ENCODE assay signal across 27 mouse cellular contexts in the genomic region with DNA sequence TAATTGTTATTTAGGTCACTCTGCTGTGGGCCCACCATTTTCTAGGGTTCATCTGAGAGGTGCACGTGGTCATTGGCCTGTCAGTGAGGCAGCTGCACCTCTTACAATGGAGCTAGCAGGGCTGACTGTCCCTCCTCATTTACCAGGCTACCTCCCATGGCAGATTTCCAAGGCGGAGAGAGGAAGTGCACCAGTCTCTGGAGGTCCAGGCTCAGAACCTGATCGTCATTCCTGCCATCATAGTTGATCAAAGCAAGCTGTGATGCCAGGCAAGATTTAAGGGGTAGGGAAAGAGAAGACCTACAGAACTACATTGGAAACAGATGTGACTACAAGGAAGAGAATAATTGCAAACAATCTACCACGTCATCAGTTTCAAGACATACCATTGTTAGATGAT.
DNase-seq lines count a peak whose midpoint lies in the region; ATAC-seq lines count a peak whose summit lies in the region.
"Had no signal": no experiment of that assay in that cellular context is flagged by ENCODE, and none has a peak within 500 bp of the region (broad histone marks: within the 10 kb centered on the region; RNA-seq: fewer than 3 reads in every experiment).

No protein-coding gene starts in this region.

- DNase-seq in heart, adult 11 months: peak; percentile 59
- DNase-seq in heart, postnatal 25 days (ENCODE audit: low spot score): no peak
- DNase-seq in left cerebral cortex, postnatal 4 days: peak; percentile 66
- no peak for DNase-seq in left cerebral cortex, postnatal 36 days (ENCODE audit: low spot score in 2 of 2)
- DNase-seq in embryonic facial prominence, embryonic 11.5 days (ENCODE audit: low spot score): peak; percentile 65
- DNase-seq in gastrocnemius, postnatal 14 days: no peak
- no peak for DNase-seq in layer of hippocampus, adult 9-10 months (ENCODE audit: low spot score)
- DNase-seq: adrenal gland, postnatal 14 days; cerebellum, adult 11-12 months; cerebellum, adult 9-11 months; heart, postnatal 4 days; kidney, adult 9 months; kidney, postnatal 10 days; lung, embryonic 14.5 days; lung, postnatal 14 days; right cerebral cortex, postnatal 4 days; thymus, adult 2 months had no signal

- H3K4me2 ChIP-seq in embryonic facial prominence, embryonic 11.5 days (ENCODE audit: low read depth, low read length): no peak overlapping the region
- H3K4me2 ChIP-seq: heart, embryonic 11.5 days; hindbrain, embryonic 15.5 days; limb, embryonic 12.5 days; liver, embryonic 15.5 days; lung, embryonic 14.5 days; midbrain, embryonic 11.5 days had no signal

- no peak overlapping the region for H3K4me3 ChIP-seq in embryonic facial prominence, embryonic 11.5 days (ENCODE audit: low read depth, low read length)
- H3K4me3 ChIP-seq: erythroblast, embryonic 14.5 days; hindbrain, embryonic 15.5 days; limb, embryonic 12.5 days; liver, embryonic 15.5 days had no signal

- H3K9me3 ChIP-seq in embryonic facial prominence, embryonic 11.5 days (replicated peaks; ENCODE audit: control insufficient read depth, low read length): no peaks in the 10 kb centered on the region
- H3K9me3 ChIP-seq: hindbrain, embryonic 15.5 days; limb, embryonic 12.5 days; liver, embryonic 15.5 days had no signal

- no peaks in the 10 kb centered on the region for H3K27me3 ChIP-seq in embryonic facial prominence, embryonic 11.5 days (ENCODE audit: control insufficient read depth, insufficient read depth, low read length)
- H3K27me3 ChIP-seq: hindbrain, embryonic 15.5 days; limb, embryonic 12.5 days; liver, embryonic 15.5 days had no signal

- no peaks in the 10 kb centered on the region for H3K36me3 ChIP-seq in embryonic facial prominence, embryonic 11.5 days (replicated peaks; ENCODE audit: control insufficient read depth, insufficient read depth, low read depth, low read length)
- H3K36me3 ChIP-seq: hindbrain, embryonic 15.5 days; limb, embryonic 12.5 days; liver, embryonic 15.5 days had no signal

- peak; percentile 75 for ATAC-seq in embryonic facial prominence, embryonic 11.5 days (replicated peaks; ENCODE audit: insufficient number of reproducible peaks, low FRiP score, low TSS enrichment, low read depth)
- ATAC-seq: forebrain, embryonic 16.5 days; intestine, embryonic 16.5 days; midbrain, embryonic 16.5 days had no signal

- 36% methylated on average over 4 of the region's 4 CpGs for WGBS in embryonic facial prominence, embryonic 11.5 days

- no peaks in the 10 kb centered on the region for H3K4me1 ChIP-seq in embryonic facial prominence, embryonic 11.5 days (ENCODE audit: control insufficient read depth, insufficient read depth, low read length)
- H3K4me1 ChIP-seq: hindbrain, embryonic 15.5 days had no signal

- no peak overlapping the region for H3K9ac ChIP-seq in embryonic facial prominence, embryonic 11.5 days (replicated peaks; ENCODE audit: low read length)
- H3K9ac ChIP-seq: hindbrain, embryonic 15.5 days; limb, embryonic 12.5 days; liver, embryonic 15.5 days; lung, embryonic 14.5 days had no signal

- intact Hi-C loops in heart, postnatal 25 days (cut with DNase I): no loop called here
- intact Hi-C loops in left cerebral cortex, postnatal 4 days (cut with DNase I): no loop called here
- intact Hi-C loops in left cerebral cortex, postnatal 36 days (cut with DNase I): no loop called here
- intact Hi-C loops in gastrocnemius, postnatal 14 days (cut with DNase I; ENCODE audit: low total_unique reads): no loop called here

- no peak overlapping the region for H3K27ac ChIP-seq in embryonic facial prominence, embryonic 11.5 days (replicated peaks; ENCODE audit: low read depth, low read length)
- H3K27ac ChIP-seq: hindbrain, embryonic 15.5 days; limb, embryonic 12.5 days; liver, embryonic 15.5 days; stomach, postnatal 0 days had no signal

Comparison
In these comparisons a context has a peak if more than half of its experiments do, and no peak if none do; other contexts are left out.
1. DNase-seq: peak in heart, adult 11 months (single experiment), left cerebral cortex, postnatal 4 days (single experiment) and embryonic facial prominence, embryonic 11.5 days (single experiment); none in heart, postnatal 25 days (single experiment), left cerebral cortex, postnatal 36 days (0 of 2), gastrocnemius, postnatal 14 days (single experiment) and layer of hippocampus, adult 9-10 months (single experiment).